Mouse (Mus musculus): ENCODE measurements around the gene Ubash3a. TPM values are rescaled to one million over a fixed set of nuclear protein-coding genes. Genes with fewer than 3 reads are reported as not detected.

The Ubash3a gene
- polyA plus RNA-seq, 1 experiment from 2014 or later: not detected

DNA sequence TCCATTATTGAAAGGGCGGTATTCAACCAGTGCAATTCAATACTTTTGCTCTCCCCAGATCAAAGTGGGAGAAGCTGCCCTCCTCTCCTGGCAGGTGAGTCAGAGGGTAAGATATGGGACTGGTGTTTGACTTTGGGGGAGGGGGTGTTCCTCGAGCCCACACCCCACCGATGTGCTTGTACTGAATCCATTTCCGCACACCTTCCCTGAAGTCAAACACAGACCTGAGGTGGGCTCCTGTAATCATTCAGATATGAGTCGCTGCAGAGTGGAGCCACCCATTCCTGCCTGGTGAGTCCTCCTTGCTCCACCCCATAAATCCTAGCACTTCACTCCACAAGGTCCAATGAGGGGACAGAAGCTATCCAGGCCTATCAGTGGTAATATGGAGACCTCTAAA, 37.9 kb upstream of the Ubash3a start:
- H3K36me3 ChIP-seq (ENCODE audit: control insufficient read depth, insufficient read depth): no peaks in the 10 kb centered on the region
- 51% methylated on average over 5 of the region's 5 CpGs for WGBS
- H3K4me1 ChIP-seq (replicated peaks; ENCODE audit: control insufficient read depth, insufficient read depth, low read length): no peaks in the 10 kb centered on the region
- no peaks in the 10 kb centered on the region for H3K9me3 ChIP-seq (ENCODE audit: control insufficient read depth)
- no peak for ATAC-seq
- H3K4me2 ChIP-seq (replicated peaks; ENCODE audit: low read depth): no peak overlapping the region
- H3K9ac ChIP-seq (ENCODE audit: low read depth, low read length): no peak overlapping the region
- H3K27me3 ChIP-seq (replicated peaks; ENCODE audit: control insufficient read depth, insufficient read depth, low read length): no peaks in the 10 kb centered on the region
- H3K4me3 ChIP-seq (ENCODE audit: low read depth, low read length): no peak overlapping the region
- TF ChIP-seq CTCF (IDR thresholded peaks at IDR 0.05; ENCODE audit: low read depth): no peak
- H3K27ac ChIP-seq (ENCODE audit: low read depth, low read length): no peak overlapping the region

DNA sequence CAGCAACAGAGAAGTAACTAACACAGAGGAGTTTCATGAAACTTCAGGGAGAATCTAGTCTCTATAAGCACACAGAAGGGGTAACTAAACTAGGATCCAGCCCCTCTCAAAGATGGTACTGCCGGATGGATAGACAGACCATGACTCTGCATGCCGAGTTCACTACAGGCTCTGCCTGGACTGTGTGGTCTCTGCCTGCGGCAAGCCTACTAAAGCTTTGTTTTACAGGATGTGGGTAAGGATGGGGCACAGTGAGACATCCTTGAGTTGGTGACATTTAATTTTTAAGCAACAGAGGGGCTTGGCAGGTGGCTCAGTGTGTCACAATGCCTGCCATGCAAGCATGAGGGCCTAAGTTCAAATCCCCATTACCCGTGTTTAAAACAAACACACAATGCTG, 31.4 kb upstream of the Ubash3a start:
- no peaks in the 10 kb centered on the region for H3K36me3 ChIP-seq (ENCODE audit: control insufficient read depth, insufficient read depth)
- 84% methylated on average over 4 of the region's 4 CpGs for WGBS
- no peak overlapping the region for H3K27ac ChIP-seq (ENCODE audit: low read depth, low read length)
- H3K9me3 ChIP-seq (ENCODE audit: control insufficient read depth): no peaks in the 10 kb centered on the region
- no peak overlapping the region for H3K4me3 ChIP-seq (ENCODE audit: low read depth, low read length)
- H3K27me3 ChIP-seq (replicated peaks; ENCODE audit: control insufficient read depth, insufficient read depth, low read length): no peaks in the 10 kb centered on the region
- no peak for TF ChIP-seq CTCF (IDR thresholded peaks at IDR 0.05; ENCODE audit: low read depth)
- no peaks in the 10 kb centered on the region for H3K4me1 ChIP-seq (replicated peaks; ENCODE audit: control insufficient read depth, insufficient read depth, low read length)
- H3K4me2 ChIP-seq (replicated peaks; ENCODE audit: low read depth): no peak overlapping the region
- ATAC-seq: no peak
- no peak overlapping the region for H3K9ac ChIP-seq (ENCODE audit: low read depth, low read length)

DNA sequence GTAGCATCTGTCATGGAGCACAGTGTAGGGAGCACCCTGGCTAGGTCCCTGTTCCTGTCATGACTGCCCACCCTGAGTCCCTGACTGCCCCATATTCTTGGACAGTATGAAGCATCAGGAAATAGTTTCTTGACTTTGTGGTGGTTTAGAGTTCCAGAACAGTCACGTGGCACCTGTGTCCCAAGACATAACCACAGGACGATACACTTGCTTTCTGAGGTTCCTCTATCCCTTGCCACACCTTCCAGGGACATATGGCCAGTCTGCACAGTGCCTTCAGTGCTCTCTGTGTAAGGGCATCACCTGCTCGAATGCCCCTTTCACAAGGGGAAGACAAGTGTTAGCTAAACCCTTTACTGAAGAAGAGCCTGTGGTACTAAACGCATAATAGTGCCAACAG, 26.2 kb upstream of the Ubash3a start:
- H3K36me3 ChIP-seq (ENCODE audit: control insufficient read depth, insufficient read depth): no peaks in the 10 kb centered on the region
- H3K9me3 ChIP-seq (ENCODE audit: control insufficient read depth): no peaks in the 10 kb centered on the region
- H3K27ac ChIP-seq (ENCODE audit: low read depth, low read length): no peak overlapping the region
- H3K4me2 ChIP-seq (replicated peaks; ENCODE audit: low read depth): no peak overlapping the region
- H3K27me3 ChIP-seq (replicated peaks; ENCODE audit: control insufficient read depth, insufficient read depth, low read length): no peaks in the 10 kb centered on the region
- H3K4me3 ChIP-seq (ENCODE audit: low read depth, low read length): no peak overlapping the region
- H3K4me1 ChIP-seq (replicated peaks; ENCODE audit: control insufficient read depth, insufficient read depth, low read length): no peaks in the 10 kb centered on the region
- H3K9ac ChIP-seq (ENCODE audit: low read depth, low read length): no peak overlapping the region
- WGBS: 79% methylated on average over 4 of the region's 4 CpGs
- no peak for TF ChIP-seq CTCF (IDR thresholded peaks at IDR 0.05; ENCODE audit: low read depth)
- ATAC-seq: no peak

DNA sequence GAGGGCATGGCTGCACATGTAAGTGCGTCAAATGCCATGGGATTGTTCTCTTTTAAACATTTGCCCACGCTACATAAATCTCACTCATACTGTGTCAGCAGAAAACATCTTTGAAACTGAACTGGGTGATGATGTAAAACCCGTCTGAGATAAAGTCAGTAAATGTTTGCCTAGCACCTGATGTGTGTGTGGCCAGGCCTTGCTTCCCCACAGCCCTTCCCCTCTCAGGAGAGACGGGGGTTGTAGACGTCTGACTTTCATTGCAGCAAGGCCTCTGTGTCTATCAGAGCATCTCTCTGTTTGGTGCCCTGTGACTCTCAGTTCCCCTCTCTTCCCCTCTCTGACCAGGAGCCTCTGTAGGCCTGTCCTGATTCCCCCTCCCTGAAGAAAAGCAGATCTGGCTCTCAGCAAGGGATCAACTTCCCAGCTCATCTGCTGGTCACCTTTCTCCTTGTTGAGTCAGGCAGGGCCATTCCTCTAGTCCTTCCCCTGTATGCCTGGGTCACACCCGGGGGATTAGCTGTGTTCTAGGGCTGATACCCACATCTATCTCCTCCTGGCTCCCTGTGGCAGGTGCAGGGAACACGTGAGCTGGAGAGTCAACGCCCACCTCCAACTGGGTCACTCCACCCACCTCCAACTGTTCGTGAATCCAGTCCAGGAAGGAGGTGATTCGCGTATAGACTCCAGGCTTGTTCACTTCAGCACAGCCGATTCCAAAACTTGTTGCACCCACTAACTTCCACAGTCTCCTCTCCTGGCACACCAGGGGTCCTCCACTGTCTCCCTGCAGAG, 24.3 kb upstream of the Ubash3a start:
- Histone ChIP-seq H3K27ac (ENCODE audit: low read depth, low read length) (no peak overlapping the region), H3K4me1 (replicated peaks; ENCODE audit: control insufficient read depth, insufficient read depth, low read length) (no peaks in the 10 kb centered on the region), H3K27me3 (replicated peaks; ENCODE audit: control insufficient read depth, insufficient read depth, low read length) (no peaks in the 10 kb centered on the region), H3K4me2 (replicated peaks; ENCODE audit: low read depth) (0 out of 2 replicates have a peak overlapping the region, but pooled peaks have one; percentile 4), H3K9me3 (ENCODE audit: control insufficient read depth) (no peaks in the 10 kb centered on the region), H3K9ac (ENCODE audit: low read depth, low read length) (no peak overlapping the region), H3K4me3 (ENCODE audit: low read depth, low read length) (no peak overlapping the region), H3K36me3 (ENCODE audit: control insufficient read depth, insufficient read depth) (no peaks in the 10 kb centered on the region)
- ATAC-seq: peak; percentile 61; the same call in 1 of the 2 replicates
- 30% methylated on average over 12 of the region's 12 CpGs for WGBS
- TF ChIP-seq CTCF (IDR thresholded peaks at IDR 0.05; ENCODE audit: low read depth): no peak

DNA sequence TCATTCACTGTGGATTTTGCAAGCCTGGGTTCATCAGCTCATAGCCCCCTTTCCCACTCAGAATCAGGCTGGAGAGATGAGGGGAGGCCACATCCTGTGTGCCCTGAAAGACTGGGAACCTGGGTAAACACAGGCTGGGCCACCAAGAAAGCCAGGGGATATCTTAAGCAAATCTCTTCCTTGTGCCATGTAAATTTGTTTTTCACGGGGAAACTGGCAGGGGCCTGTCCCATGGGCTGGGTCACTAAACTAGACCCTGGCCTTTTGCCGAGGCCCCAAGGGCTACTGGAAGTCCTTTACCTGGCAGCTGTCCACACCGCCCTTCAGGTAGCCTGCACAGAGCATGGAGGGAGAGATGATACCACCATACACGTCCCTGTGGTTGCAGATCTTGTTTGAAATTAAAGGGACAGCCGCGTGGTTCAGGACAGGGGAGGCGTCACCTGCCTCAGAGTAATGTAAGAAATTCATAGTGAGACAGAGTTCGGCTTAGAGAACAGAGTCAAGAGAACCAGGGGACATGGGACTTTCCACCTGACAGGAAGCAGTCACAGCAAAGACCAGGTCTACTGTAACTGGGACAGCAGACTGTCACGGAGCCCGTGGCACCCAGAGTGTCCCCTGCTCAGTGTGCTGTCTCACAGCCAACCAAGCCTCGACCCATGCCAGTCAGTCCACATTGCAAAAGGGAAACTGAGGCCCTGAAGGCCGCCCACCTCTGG, 23.2 kb upstream of the Ubash3a start:
- TF ChIP-seq CTCF (IDR thresholded peaks at IDR 0.05; ENCODE audit: low read depth): no peak
- Histone ChIP-seq H3K27ac (ENCODE audit: low read depth, low read length) (no peak overlapping the region), H3K9ac (ENCODE audit: low read depth, low read length) (no peak overlapping the region), H3K9me3 (ENCODE audit: control insufficient read depth) (no peaks in the 10 kb centered on the region), H3K27me3 (replicated peaks; ENCODE audit: control insufficient read depth, insufficient read depth, low read length) (no peaks in the 10 kb centered on the region), H3K36me3 (ENCODE audit: control insufficient read depth, insufficient read depth) (no peaks in the 10 kb centered on the region), H3K4me1 (replicated peaks; ENCODE audit: control insufficient read depth, insufficient read depth, low read length) (no peaks in the 10 kb centered on the region), H3K4me3 (ENCODE audit: low read depth, low read length) (no peak overlapping the region), H3K4me2 (replicated peaks; ENCODE audit: low read depth) (0 out of 2 replicates have a peak overlapping the region, but pooled peaks have one; percentile 4)
- peak; percentile 25; the same call in 1 of the 2 replicates for ATAC-seq
- 71% methylated on average over 12 of the region's 12 CpGs for WGBS

DNA sequence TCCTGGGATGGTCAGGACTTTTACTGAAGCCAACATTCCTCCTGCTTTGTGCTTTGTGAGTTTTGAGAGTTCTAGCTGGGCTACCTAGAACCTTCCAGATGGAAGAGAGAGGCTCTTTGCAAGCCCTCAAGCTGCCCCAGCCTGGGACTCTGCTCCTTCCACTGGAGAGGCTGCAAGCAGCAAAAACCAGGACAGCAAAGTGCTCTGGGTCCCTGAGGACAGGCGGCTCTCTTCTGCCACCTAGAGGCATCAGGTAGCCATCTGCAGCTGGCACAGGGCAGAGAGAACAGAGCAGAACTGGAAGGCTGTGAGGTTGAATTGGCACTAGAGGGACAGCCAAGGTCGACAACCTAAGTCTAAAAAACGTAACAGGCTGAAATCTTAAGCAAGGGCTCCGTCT, 20.3 kb upstream of the Ubash3a start:
- Histone ChIP-seq H3K36me3 (ENCODE audit: control insufficient read depth, insufficient read depth) (no peaks in the 10 kb centered on the region), H3K27me3 (replicated peaks; ENCODE audit: control insufficient read depth, insufficient read depth, low read length) (no peaks in the 10 kb centered on the region), H3K27ac (ENCODE audit: low read depth, low read length) (no peak overlapping the region), H3K9ac (ENCODE audit: low read depth, low read length) (no peak overlapping the region), H3K9me3 (ENCODE audit: control insufficient read depth) (no peaks in the 10 kb centered on the region), H3K4me2 (replicated peaks; ENCODE audit: low read depth) (no peak overlapping the region), H3K4me1 (replicated peaks; ENCODE audit: control insufficient read depth, insufficient read depth, low read length) (no peaks in the 10 kb centered on the region), H3K4me3 (ENCODE audit: low read depth, low read length) (no peak overlapping the region)
- no peak for ATAC-seq
- WGBS: 18% methylated on average over 4 of the region's 4 CpGs
- peak; percentile 96 for TF ChIP-seq CTCF (IDR thresholded peaks at IDR 0.05; ENCODE audit: low read depth)
